Mouse (Mus musculus) bone marrow, adult 2 months (tissue): ENCODE measurements around the gene Ice2. TPM values are rescaled to one million over a fixed set of nuclear protein-coding genes. Genes with fewer than 3 reads are reported as not detected.

ENCODE experiments used
- H3K27ac ChIP-seq: fragments of 200-500 bp; 2 replicates; pipeline ENCODE4 v1.5.1; 2012; ENCODE audit warnings: low read depth, mild to moderate bottlenecking, control low read depth, inconsistent platforms, low read length; ENCODE audit not compliant: control insufficient read depth, poor library complexity, insufficient read depth
- H3K4me1 ChIP-seq: fragments of 200-500 bp; 2 replicates; pipeline ENCODE4 v1.6.1; 2011; ENCODE audit warnings: low read length; ENCODE audit not compliant: control insufficient read depth, insufficient read depth
- H3K4me3 ChIP-seq: fragments of 200-500 bp; replicated peaks from 2 replicates; pipeline ENCODE3; 2011; ENCODE audit warnings: mild to moderate bottlenecking, low read depth, low read length, control low read depth; ENCODE audit not compliant: control insufficient read depth
- CTCF ChIP-seq: fragments of 200-500 bp; IDR thresholded peaks from 2 replicates; pipeline ENCODE4 v1.5.1; 2011; ENCODE audit warnings: low read length, control low read depth; ENCODE audit not compliant: control insufficient read depth, insufficient read depth
- POLR2A ChIP-seq: fragments of 200-500 bp; IDR thresholded peaks from 2 replicates; pipeline ENCODE4 v1.6.1; 2011; ENCODE audit warnings: low read depth, mild to moderate bottlenecking, control low read depth, low read length, borderline replicate concordance; ENCODE audit not compliant: control insufficient read depth
- WGBS: fragments of 180-500 bp; shearing (Covaris S2); methylation state at CpG from one replicate; pipeline ENCODE4 v1.1.7; 2018; 5-methylcytosine and 5-hydroxymethylcytosine counted together
- polyA plus RNA-seq: library from polyadenylated mRNA; stranded (reverse); fragments of >200 nt; gene quantifications from 2 replicates; pipeline ENCODE4 v1.2.4, GENCODE M21; 2011; ENCODE audit warnings: low replicate concordance; ENCODE audit not compliant: missing spikeins, insufficient read depth, insufficient read length

Ice2 gene
- polyA plus RNA-seq, 1 experiment = 4.9 TPM

DNA sequence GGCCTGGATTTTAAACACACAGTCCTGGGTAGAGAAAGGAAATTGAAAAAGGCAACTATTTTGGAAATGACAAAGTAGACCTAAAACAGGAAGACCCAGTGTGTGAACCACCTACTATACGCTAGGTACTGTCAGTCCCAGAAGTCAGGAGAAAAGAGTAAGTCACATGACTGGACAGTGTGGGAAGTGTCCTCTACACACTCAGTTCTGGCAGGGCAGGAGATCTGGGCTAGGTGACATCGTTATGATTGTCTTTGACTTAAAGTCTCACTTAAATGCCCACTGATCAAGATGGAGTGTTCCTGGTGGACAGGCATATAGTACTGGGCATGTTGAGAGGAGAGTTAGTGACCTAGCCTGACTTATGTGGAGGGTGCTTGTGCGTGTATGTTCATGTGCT is 59.4 kb downstream of the Ice2 start:
- H3K27ac ChIP-seq = no peak overlapping the region
- 78% methylated on average over 3 of the region's 3 CpGs for WGBS
- peaks cover 2% of the 10 kb centered on the region; the same call in 1 of the 2 replicates for H3K4me1 ChIP-seq
- no peak overlapping the region for H3K4me3 ChIP-seq
- TF ChIP-seq POLR2A (no peak), CTCF (no peak)

DNA sequence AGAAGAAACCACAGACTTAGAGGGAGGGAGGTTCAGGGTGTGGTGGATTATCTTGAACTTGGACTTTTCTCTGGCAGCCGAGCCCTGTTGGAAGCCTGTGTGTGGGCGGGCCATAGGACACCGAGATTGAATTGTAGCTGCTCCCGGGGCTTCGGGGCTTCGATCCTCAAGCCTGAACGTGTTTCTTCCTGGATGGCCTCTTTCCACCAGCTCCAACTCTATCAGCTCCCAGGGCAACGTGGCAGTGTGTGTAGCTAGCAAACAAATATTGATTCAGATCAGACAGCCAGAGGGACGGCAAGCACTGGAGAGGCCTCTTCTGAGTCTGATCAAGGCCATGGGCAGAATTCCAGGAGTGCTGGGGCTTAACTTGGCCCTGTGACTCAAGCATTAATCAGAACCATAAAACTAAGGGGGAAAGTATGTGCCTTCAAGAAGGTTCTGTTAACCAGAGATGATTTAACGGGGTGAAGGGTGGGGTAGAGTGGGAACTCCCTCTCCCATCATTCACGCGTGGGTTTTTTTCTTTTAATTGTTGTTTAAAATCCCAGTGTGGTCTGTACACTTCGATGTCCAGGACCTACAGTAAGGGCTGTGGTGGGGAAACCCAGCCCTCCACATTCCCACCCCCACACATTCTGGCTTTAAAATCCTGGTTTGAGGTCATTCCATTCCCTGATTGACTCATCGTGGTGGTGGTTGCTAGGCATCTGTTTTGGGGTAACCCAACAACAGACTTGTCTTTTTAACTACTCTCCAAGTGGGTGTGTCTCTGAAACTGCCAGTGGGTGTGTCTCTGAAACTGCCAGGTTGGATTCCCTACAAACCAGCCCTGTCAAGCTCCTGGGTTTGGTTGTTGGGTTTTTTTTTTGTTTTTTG is 60.3 kb downstream of the Ice2 start:
- TF ChIP-seq CTCF (no peak), POLR2A (no peak)
- no peak overlapping the region for H3K27ac ChIP-seq
- no peak overlapping the region for H3K4me3 ChIP-seq
- peaks cover 2% of the 10 kb centered on the region; the same call in 1 of the 2 replicates for H3K4me1 ChIP-seq
- WGBS = 57% methylated on average over 14 of the region's 14 CpGs

DNA sequence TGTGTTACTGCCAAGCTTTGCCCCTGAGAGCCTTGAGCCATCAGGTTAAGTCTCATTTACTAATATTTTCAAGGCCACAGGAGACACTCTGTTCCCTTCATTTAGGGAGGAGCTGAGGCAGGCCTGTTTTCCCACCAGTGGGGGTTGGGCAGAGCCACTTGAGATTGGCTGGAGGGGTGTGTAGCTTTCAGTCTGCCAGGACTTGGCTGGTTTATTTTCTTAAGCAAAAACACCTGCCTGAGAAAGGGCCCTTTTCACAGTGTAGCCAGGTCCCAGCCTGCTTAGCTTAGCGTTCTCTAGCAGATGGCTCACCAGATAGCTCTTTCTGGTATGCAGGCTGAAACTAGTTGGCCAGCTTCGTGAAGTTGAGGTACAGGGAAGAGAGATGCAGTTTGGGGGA is 61.3 kb downstream of the Ice2 start:
- 62% methylated on average over 2 of the region's 2 CpGs for WGBS
- no peak for TF ChIP-seq POLR2A
- TF ChIP-seq CTCF = no peak
- no peak overlapping the region for H3K27ac ChIP-seq
- H3K4me1 ChIP-seq = peaks cover 5% of the 10 kb centered on the region
- H3K4me3 ChIP-seq = no peak overlapping the region

DNA sequence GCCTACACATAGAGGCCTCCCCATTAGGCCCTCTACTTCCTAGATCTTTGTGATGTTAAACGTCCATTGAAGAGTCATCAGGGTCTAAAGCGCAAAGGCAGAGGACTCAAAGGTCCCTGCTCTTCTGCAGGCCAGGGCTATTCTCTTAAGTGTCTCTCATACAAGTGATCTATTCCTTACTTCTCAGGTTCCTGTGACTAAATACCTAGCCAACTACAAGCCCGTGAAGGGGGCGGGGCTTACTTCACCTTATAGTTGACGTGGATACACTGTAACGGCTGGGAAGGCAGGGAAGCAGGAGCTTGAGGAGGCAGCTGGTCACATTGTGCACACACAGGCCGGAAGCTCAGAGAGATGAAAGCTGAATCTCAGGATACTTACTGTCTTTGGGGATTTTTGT is 62.2 kb downstream of the Ice2 start:
- TF ChIP-seq POLR2A = no peak
- no peak for TF ChIP-seq CTCF
- no peak overlapping the region for H3K4me3 ChIP-seq
- WGBS = 80% methylated on average over 7 of the region's 7 CpGs
- H3K27ac ChIP-seq = no peak overlapping the region
- H3K4me1 ChIP-seq = peaks cover 5% of the 10 kb centered on the region

DNA sequence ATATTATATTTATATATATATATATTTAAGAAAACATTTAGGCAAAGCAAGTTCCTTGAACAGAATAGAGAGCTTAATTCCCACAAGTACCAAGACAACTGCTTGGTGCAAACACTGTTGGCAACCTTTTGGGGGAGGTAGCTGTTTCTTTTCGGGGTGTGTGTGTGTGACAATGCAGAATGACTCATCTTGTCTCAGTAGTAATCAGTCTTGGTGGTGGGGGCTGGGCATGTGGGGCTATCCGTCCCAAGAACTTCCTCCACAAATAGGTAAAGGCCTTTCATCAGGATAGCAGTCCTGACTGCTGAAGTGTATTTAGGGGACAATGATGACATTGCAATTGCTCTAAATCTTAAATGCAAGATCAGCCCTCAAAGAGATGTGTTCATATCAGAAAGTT is 65.3 kb downstream of the Ice2 start:
- peaks cover 3% of the 10 kb centered on the region for H3K4me1 ChIP-seq
- WGBS = 25% methylated on average over 2 of the region's 2 CpGs
- H3K27ac ChIP-seq = no peak overlapping the region
- TF ChIP-seq CTCF (no peak), POLR2A (no peak)
- H3K4me3 ChIP-seq = no peak overlapping the region

DNA sequence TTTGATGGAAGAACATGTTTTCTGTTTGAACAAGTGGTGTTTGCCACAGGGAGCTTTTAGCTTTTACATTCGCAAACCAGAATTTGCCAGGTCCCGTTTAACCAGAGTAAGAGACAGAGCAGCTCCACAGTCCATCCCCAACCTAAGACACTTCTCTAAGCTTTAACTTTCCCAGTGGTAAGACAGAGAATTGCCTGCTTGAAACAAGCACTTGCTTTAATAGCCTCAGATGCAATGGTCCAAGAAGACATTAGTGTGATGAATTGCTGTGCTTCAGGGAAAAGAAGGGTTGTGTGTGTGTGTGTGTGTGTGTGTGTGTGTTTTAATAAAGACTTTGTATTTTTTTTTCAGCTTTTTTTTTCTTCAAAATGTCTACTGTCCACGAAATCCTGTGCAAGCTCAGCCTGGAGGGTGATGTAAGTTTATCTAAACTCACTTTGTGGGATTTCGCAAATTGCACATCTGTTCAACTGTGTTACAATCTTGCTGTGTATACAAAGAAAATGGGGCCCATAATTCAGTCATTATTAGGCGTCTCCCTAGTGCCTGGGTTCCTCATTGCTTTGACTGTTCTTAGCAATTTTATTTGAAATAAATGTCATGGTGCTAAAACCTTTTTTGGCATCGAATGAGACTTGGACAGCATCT is 66.5 kb downstream of the Ice2 start:
- no peak overlapping the region for H3K4me3 ChIP-seq
- WGBS = 56% methylated on average over 6 of the region's 6 CpGs
- peaks cover 3% of the 10 kb centered on the region for H3K4me1 ChIP-seq
- TF ChIP-seq CTCF (no peak), POLR2A (no peak)
- no peak overlapping the region for H3K27ac ChIP-seq

DNA sequence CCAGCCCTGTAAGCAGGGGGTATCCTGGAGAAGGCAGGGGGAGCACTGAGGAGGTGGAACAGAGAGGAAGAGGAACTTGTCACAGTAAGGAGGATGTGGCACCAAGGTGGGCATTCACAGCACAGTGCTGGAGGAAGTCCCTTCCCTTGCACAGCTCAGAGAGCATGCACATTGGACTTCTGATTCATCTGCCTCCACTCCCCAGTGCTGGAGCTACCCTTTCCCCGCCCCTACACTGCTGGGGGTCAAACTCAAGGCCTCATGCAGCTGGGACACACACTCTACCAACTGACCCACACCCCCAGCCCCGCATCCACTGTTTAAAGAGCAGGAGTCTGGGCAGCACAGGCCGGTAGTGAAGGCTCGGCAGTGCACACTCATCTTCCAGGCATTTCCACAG is 68.4 kb downstream of the Ice2 start:
- 65% methylated on average over 4 of the region's 4 CpGs for WGBS
- H3K27ac ChIP-seq = no peak overlapping the region
- H3K4me3 ChIP-seq = no peak overlapping the region
- peaks cover 3% of the 10 kb centered on the region for H3K4me1 ChIP-seq
- no peak for TF ChIP-seq CTCF
- TF ChIP-seq POLR2A = no peak

DNA sequence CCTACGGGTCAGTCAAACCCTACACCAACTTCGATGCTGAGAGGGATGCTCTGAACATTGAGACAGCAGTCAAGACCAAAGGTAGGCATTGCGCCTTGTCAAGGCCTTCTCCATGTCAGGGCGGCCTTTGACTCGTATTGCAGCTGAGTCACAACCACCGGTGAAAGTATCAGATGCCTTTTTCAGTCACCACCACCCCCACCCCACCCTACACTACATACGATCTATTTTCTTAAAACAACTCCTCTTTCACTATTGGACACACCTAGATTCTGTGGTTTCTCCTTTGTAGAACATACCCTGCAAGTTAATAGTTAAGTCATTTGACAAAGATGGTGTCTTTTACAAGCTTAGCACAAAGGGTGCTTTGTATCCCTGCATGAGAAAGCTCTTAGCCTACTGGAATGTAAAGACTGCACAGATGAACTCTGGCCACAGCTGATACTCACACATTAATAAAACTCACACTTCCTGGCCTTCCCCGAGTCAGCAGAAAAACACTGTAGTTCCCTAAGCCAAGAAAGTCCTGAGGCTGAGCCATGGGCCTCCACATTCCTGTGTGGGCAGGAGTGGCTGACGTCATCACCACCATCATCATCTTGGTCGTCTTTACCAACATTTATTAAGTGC is 69.7 kb downstream of the Ice2 start:
- WGBS = 65% methylated on average over 10 of the region's 10 CpGs
- no peak overlapping the region for H3K4me3 ChIP-seq
- H3K4me1 ChIP-seq = peaks cover 3% of the 10 kb centered on the region
- H3K27ac ChIP-seq = no peak overlapping the region
- TF ChIP-seq POLR2A (no peak), CTCF (no peak)

DNA sequence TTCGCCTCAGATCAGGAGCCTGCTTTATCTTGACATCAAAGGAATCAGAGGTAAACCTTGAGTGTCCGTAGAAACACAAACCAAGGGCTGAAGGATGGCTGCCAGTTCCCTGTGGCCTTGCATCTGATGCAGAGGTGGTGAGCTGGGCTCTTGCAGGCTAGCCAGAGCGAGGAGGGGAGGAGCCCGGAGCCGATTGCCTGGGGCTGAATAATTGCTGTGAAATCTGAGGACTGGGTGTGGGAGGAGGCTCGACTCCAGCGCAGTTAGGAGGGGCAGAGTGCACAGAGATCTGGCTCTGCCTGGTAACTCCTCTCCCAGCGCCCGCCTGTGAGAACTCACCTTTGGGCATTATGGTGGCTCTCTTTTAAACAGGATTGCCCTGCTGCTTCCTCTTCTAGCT is 71.3 kb downstream of the Ice2 start:
- no peak for TF ChIP-seq POLR2A
- no peak for TF ChIP-seq CTCF
- WGBS = 82% methylated on average over 9 of the region's 9 CpGs
- H3K4me3 ChIP-seq = no peak overlapping the region
- no peaks in the 10 kb centered on the region; the same call in 1 of the 2 replicates for H3K4me1 ChIP-seq
- no peak overlapping the region for H3K27ac ChIP-seq
